Mouse (Mus musculus): ENCODE data around the gene Tesk2.
A peak's percentile ranks its signal among the peaks of the same experiment; 100 is the strongest.

DNA sequence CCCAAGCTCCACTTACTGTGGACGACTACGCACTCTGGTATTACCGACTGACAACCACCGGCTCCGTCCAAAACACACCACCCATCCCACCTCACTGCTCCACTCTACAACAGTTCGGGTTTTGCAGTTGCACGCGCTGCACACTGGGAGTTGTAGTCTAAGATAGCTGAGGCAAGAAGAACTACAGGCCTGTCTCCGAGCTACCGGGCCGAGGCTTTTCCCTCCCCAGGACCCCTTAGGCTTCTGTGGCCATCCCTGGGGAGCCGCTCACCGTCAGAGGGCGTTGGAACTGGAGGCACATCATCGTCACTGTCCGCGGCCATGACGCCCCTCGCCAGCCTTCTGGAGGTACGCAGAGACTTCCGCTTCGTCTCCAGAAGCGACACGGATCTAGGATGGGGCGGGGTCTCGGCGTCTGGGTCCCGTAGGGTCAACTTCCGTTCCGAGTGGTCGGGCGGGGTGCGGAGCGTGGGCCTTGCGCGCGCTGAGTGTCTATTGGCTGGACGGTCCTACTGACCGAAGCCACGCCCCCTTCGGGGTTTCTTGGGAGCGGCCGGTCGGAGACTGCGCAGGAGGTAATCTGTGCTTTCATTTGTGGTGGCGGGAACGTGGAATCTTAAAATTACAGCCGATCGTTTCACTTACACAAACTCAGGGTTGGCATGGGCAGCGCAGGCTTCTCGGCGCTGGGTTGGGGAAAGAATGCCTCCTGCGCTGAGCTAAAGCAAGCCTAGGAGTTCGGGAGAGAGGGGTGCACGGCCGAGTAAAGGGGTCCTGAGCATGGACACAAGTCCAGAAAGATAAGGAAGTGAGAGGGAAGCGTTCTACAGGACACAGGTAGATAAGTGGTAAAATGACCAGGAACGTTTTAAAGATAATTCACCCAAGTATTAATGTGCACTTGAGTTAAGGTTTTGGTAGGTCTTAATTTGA lies 86.7 kb downstream of the Tesk2 start, which contains the start of the genes Toe1 and Mutyh:
- TF ChIP-seq CTCF (conservative IDR thresholded peaks at IDR 0.05 in 1 of 2, IDR thresholded peaks at IDR 0.05 in 1 of 2; ENCODE audit: low read depth in 2 of 2, low read length in 2 of 2): no peak; a peak in 1 of 4 replicates
- peak; percentile 91 for TF ChIP-seq POLR2A (IDR thresholded peaks at IDR 0.05; ENCODE audit: low read depth, low read length)
- TF ChIP-seq POLR2AphosphoS2 (IDR thresholded peaks at IDR 0.05; ENCODE audit: low read depth, low read length): peak; percentile 75; the same call in 1 of the 2 replicates
- TF ChIP-seq MXI1 (IDR thresholded peaks at IDR 0.05; ENCODE audit: low read depth, low read length): peak; percentile 59; the same call in 1 of the 2 replicates
- TF ChIP-seq CHD2 (IDR thresholded peaks at IDR 0.05; ENCODE audit: low read length): no peak
- TF ChIP-seq ZC3H11A (IDR thresholded peaks at IDR 0.05; ENCODE audit: low read depth, low read length): no peak
- TF ChIP-seq EP300 (IDR thresholded peaks at IDR 0.05; ENCODE audit: low read length): no peak
- TF ChIP-seq RCOR1 (conservative IDR thresholded peaks at IDR 0.05; ENCODE audit: low read depth, low read length): no peak
- TF ChIP-seq UBTF (IDR thresholded peaks at IDR 0.05; ENCODE audit: low read depth, low read length): no peak
